Mouse (Mus musculus) intestine, embryonic 14.5 days (tissue): Measurements from ENCODE around the gene Vipr1. TPM values are rescaled to one million over a fixed set of nuclear protein-coding genes. Genes with fewer than 3 reads are reported as not detected.

ENCODE experiments used
- ATAC-seq: fragments of 200-750 bp; cut with Nextera tagmentation; replicated peaks from 2 replicates; pipeline ENCODE4 v1.8.0; 2017; ENCODE audit warnings: low read depth, moderate number of reproducible peaks, moderate TSS enrichment, moderate library complexity; ENCODE audit not compliant: low FRiP score, low TSS enrichment
- DNase-seq: peaks from one replicate; pipeline ENCODE4 v3.0.0-alpha.2; 2018; ENCODE audit warnings: low spot score
- H3K27ac ChIP-seq: fragments of 300-500 bp; sonication (generic); 2 replicates; pipeline ENCODE4 v1.5.1; 2014; ENCODE audit warnings: low read depth, mild to moderate bottlenecking, control low read depth
- H3K27me3 ChIP-seq: fragments of 300-500 bp; sonication (generic); replicated peaks from 2 replicates; pipeline ENCODE4 v1.6.1; 2014; ENCODE audit warnings: low read length, control low read depth; ENCODE audit not compliant: control insufficient read depth, insufficient read depth
- H3K36me3 ChIP-seq: fragments of 300-500 bp; sonication (generic); 2 replicates; pipeline ENCODE4 v1.6.1; 2014; ENCODE audit warnings: low read length, control low read depth; ENCODE audit not compliant: control insufficient read depth, insufficient read depth
- H3K4me1 ChIP-seq: fragments of 300-500 bp; sonication (generic); replicated peaks from 2 replicates; pipeline ENCODE4 v1.6.1; 2014; ENCODE audit warnings: low read length, control low read depth, mixed read lengths; ENCODE audit not compliant: control insufficient read depth, insufficient read depth
- H3K4me2 ChIP-seq: fragments of 300-500 bp; sonication (generic); 2 replicates; pipeline ENCODE4 v1.6.1; 2014; ENCODE audit warnings: low read length
- H3K4me3 ChIP-seq: fragments of 300-500 bp; sonication (generic); 2 replicates; pipeline ENCODE4 v1.5.1; 2014; ENCODE audit warnings: low read depth, low read length, control low read depth, mixed read lengths
- H3K9ac ChIP-seq: fragments of 300-500 bp; sonication (generic); 2 replicates; pipeline ENCODE4 v1.6.1; 2014; ENCODE audit warnings: mild to moderate bottlenecking, low read length
- H3K9me3 ChIP-seq: fragments of 300-500 bp; sonication (generic); 2 replicates; pipeline ENCODE4 v1.6.1; 2016; ENCODE audit warnings: low read length, control low read depth; ENCODE audit not compliant: control insufficient read depth
- WGBS: fragments of 180-500 bp; shearing (Covaris S2); extraction: QIAGEN DNeasy Blood & Tissue Kit; methylation state at CpG from one replicate; pipeline ENCODE4 v1.1.7; 2014; 5-methylcytosine and 5-hydroxymethylcytosine counted together
- polyA plus RNA-seq: library from polyadenylated mRNA; unstranded; fragments of >200 nt; fragmentation: Nextera tagmentation; extraction: Ambion mirVana; gene quantifications from 2 replicates; pipeline ENCODE4 v1.2.1, GENCODE M21; 2014

Gene Vipr1
- polyA plus RNA-seq, 1 experiment from 2014 or later = 5.9 TPM

GRCm38 (mm10) chr9:121709898-121710583 lies 67.5 kb downstream of the Vipr1 start, which contains the start of gene Ss18l2:
Gene Ss18l2 (plus strand): TSS chr9:121710329.
- WGBS = 5% methylated on average over 37 of the region's 37 CpGs
- peak within 1 kb of the TSS; percentile 94 for H3K9ac ChIP-seq
- peak; percentile 99 for ATAC-seq
- DNase-seq = peak; percentile 99
- peak within 1 kb of the TSS; percentile 91 for H3K27ac ChIP-seq
- peaks cover 14% of the 10 kb centered on the region for H3K36me3 ChIP-seq
- H3K4me3 ChIP-seq = peak within 1 kb of the TSS; percentile 97
- no peaks in the 10 kb centered on the region for H3K27me3 ChIP-seq
- peaks cover 21% of the 10 kb centered on the region for H3K4me1 ChIP-seq
- H3K4me2 ChIP-seq = peak within 1 kb of the TSS; percentile 86
- no peaks in the 10 kb centered on the region for H3K9me3 ChIP-seq

GRCm38 (mm10) chr9:121710584-121710975 lies 68.1 kb downstream of the Vipr1 start:
- Histone ChIP-seq H3K4me2 (peak overlapping the region; percentile 86), H3K27me3 (no peaks in the 10 kb centered on the region), H3K9me3 (no peaks in the 10 kb centered on the region), H3K4me3 (peak overlapping the region; percentile 97), H3K9ac (peak overlapping the region; percentile 94), H3K4me1 (peaks cover 16% of the 10 kb centered on the region), H3K27ac (peak overlapping the region; percentile 91), H3K36me3 (peaks cover 14% of the 10 kb centered on the region)
- ATAC-seq (peak; percentile 45), DNase-seq (no peak)
- WGBS = under 1% methylated on average over 18 of the region's 18 CpGs

GRCm38 (mm10) chr9:121717048-121717447 lies 74.5 kb downstream of the Vipr1 start:
- Histone ChIP-seq H3K4me2 (no peak overlapping the region), H3K27me3 (no peaks in the 10 kb centered on the region), H3K9me3 (no peaks in the 10 kb centered on the region), H3K36me3 (peaks cover 14% of the 10 kb centered on the region), H3K4me3 (no peak overlapping the region), H3K4me1 (peaks cover 9% of the 10 kb centered on the region), H3K27ac (no peak overlapping the region), H3K9ac (no peak overlapping the region)
- WGBS = 85% methylated on average over 2 of the region's 2 CpGs
- ATAC-seq (no peak), DNase-seq (no peak)

GRCm38 (mm10) chr9:121718070-121718705 lies 75.7 kb downstream of the Vipr1 start:
- 69% methylated on average over 15 of the region's 15 CpGs for WGBS
- H3K4me3 ChIP-seq = peak overlapping the region; percentile 53
- peak overlapping the region; percentile 76 for H3K4me2 ChIP-seq
- peak overlapping the region; percentile 79 for H3K9ac ChIP-seq
- H3K27me3 ChIP-seq = no peaks in the 10 kb centered on the region
- H3K27ac ChIP-seq = peak overlapping the region; percentile 95
- H3K4me1 ChIP-seq = peaks cover 9% of the 10 kb centered on the region
- DNase-seq (peak; percentile 54), ATAC-seq (no peak; the same call in 1 of the 2 replicates)
- peaks cover 6% of the 10 kb centered on the region; the same call in 1 of the 2 replicates for H3K36me3 ChIP-seq
- H3K9me3 ChIP-seq = no peaks in the 10 kb centered on the region

- Histone ChIP-seq H3K9me3 (no peaks in the 10 kb centered on the region), H3K9ac (peak within 1 kb of the TSS; percentile 82), H3K4me1 (peaks cover 9% of the 10 kb centered on the region), H3K27me3 (no peaks in the 10 kb centered on the region), H3K4me2 (peak within 1 kb of the TSS; percentile 76), H3K4me3 (peak within 1 kb of the TSS; percentile 53), H3K27ac (peak within 1 kb of the TSS; percentile 95), H3K36me3 (no peaks in the 10 kb centered on the region)
- DNase-seq (peak; percentile 94), ATAC-seq (peak; percentile 98)
- WGBS = under 1% methylated on average over 53 of the region's 61 CpGs
These were observed 76.3 kb downstream of the Vipr1 start, which contains the start of gene Nktr for GRCm38 (mm10) chr9:121718792-121719318. Gene Nktr (plus strand): TSS chr9:121719169.

- Histone ChIP-seq H3K36me3 (no peaks in the 10 kb centered on the region), H3K9me3 (no peaks in the 10 kb centered on the region), H3K4me2 (peak overlapping the region; percentile 64), H3K27ac (peak overlapping the region; percentile 95), H3K9ac (peak overlapping the region; percentile 82), H3K27me3 (no peaks in the 10 kb centered on the region), H3K4me3 (peak overlapping the region; percentile 53), H3K4me1 (peaks cover 9% of the 10 kb centered on the region)
- peak; percentile 75 for ATAC-seq
- peak; percentile 84 for DNase-seq
- under 1% methylated on average over 72 of the region's 87 CpGs for WGBS
These were observed 77.1 kb downstream of the Vipr1 start for GRCm38 (mm10) chr9:121719347-121720331.
